Mouse (Mus musculus): ENCODE measurements around the gene Magea10.

Magea10 gene

DNA sequence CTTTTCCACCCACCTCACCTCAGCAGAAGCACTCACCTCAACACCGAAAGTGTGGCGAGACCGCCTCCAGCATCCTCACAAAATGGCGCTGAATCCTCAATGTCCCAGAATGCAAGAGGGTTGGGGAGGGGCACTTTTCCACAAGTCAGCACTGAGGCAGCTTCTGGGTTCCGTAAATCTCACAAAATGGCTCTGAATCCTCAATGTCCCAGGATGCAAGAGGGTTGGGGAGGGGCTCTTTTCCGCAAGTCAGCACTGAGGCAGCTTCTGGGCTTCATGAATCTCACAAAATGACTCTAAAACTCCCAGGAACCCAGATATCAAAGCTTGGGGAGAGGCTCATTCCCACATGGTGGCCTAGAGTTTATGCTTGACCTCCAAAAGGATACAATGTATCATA is at the start of gene Magea10:
TSS of gene Magea10 (minus strand) at position 101 of the 400 bp plus-strand sequence.
- DNase-seq, result no peak

DNA sequence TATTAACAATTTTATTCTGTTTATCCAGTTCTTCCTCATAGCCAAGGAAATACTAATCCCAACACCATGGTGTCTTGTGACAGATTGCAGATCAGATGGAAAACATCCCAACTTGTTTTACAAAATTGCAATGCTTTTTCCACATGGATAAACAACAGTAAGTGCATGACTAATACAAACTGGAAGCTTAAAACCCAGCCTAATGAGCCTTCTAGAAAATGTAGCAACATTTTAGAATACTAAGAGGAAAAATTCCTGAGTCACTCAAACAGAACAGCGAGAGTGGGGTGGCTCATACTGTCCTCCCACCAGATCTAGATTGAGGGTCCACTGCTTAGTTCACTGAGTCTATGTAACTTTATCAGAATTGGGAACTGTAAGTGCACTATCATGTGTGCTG is 4.7 kb downstream of the Magea10 start:
- DNase-seq, result no peak

Measured in cerebellum, postnatal 14 days (tissue).